Mouse (Mus musculus) intestine, embryonic 16.5 days (tissue): ENCODE measurements around the gene Dppa1. TPM values are rescaled to one million over a fixed set of nuclear protein-coding genes. Genes with fewer than 3 reads are reported as not detected.
A peak's percentile ranks its signal among the peaks of the same experiment; 100 is the strongest.
"Not testable (repeated sequence)": the region's sequence is repeated elsewhere in the genome, so short reads cannot be mapped to it uniquely, and the experiment has no call there.

Source experiments
- ATAC-seq: fragments of 200-750 bp; cut with Nextera tagmentation; 2 replicates; pipeline ENCODE4 v1.8.0; 2017; ENCODE audit warnings: moderate TSS enrichment, moderate library complexity
- H3K27ac ChIP-seq: fragments of 300-500 bp; sonication (generic); 2 replicates; pipeline ENCODE4 v1.5.1; 2014; ENCODE audit warnings: mild to moderate bottlenecking, low read length
- H3K27me3 ChIP-seq: fragments of 300-500 bp; sonication (generic); replicated peaks from 2 replicates; pipeline ENCODE4 v1.6.1; 2014; ENCODE audit warnings: low read length, control low read depth, mixed read lengths; ENCODE audit not compliant: control insufficient read depth, insufficient read depth
- H3K36me3 ChIP-seq: fragments of 300-500 bp; sonication (generic); 2 replicates; pipeline ENCODE4 v1.6.1; 2014; ENCODE audit warnings: low read length, control low read depth; ENCODE audit not compliant: control insufficient read depth, insufficient read depth
- H3K4me1 ChIP-seq: fragments of 300-500 bp; sonication (generic); 2 replicates; pipeline ENCODE4 v1.6.1; 2014; ENCODE audit warnings: low read length, control low read depth, mixed read lengths; ENCODE audit not compliant: control insufficient read depth, insufficient read depth
- H3K4me2 ChIP-seq: fragments of 300-500 bp; sonication (generic); 2 replicates; pipeline ENCODE4 v1.6.1; 2014; ENCODE audit warnings: low read depth, low read length, control low read depth
- H3K4me3 ChIP-seq: fragments of 300-500 bp; sonication (generic); 2 replicates; pipeline ENCODE4 v1.5.1; 2014; ENCODE audit warnings: mild to moderate bottlenecking, low read length
- H3K9ac ChIP-seq: fragments of 300-500 bp; sonication (generic); 2 replicates; pipeline ENCODE4 v1.6.1; 2014; ENCODE audit warnings: low read depth, low read length
- H3K9me3 ChIP-seq: fragments of 300-500 bp; sonication (generic); 2 replicates; pipeline ENCODE4 v1.6.1; 2016; ENCODE audit warnings: low read length, control low read depth; ENCODE audit not compliant: control insufficient read depth
- WGBS: fragments of 180-500 bp; shearing (Covaris S2); extraction: QIAGEN DNeasy Blood & Tissue Kit; methylation state at CpG from one replicate; pipeline ENCODE4 v1.1.7; 2014; 5-methylcytosine and 5-hydroxymethylcytosine counted together
- polyA plus RNA-seq: library from polyadenylated mRNA; unstranded; fragments of >200 nt; fragmentation: Nextera tagmentation; extraction: Ambion mirVana; gene quantifications from 2 replicates; pipeline ENCODE4 v1.2.1, GENCODE M21; 2015

The Dppa1 gene
- polyA plus RNA-seq, 1 experiment from 2014 or later, result not detected

GRCm38 (mm10) chr11:46635516-46635915 is 6.5 kb upstream of the Dppa1 start:
- not testable (repeated sequence) for H3K9me3 ChIP-seq, H3K4me3 ChIP-seq, ATAC-seq, H3K9ac ChIP-seq, H3K27ac ChIP-seq, H3K36me3 ChIP-seq, H3K4me1 ChIP-seq, H3K4me2 ChIP-seq, H3K27me3 ChIP-seq
- 90% methylated on average over 4 of the region's 4 CpGs for WGBS

- Histone ChIP-seq H3K36me3 (no peaks in the 10 kb centered on the region), H3K27ac (no peak overlapping the region), H3K9me3 (no peaks in the 10 kb centered on the region), H3K27me3 (no peaks in the 10 kb centered on the region), H3K4me3 (no peak overlapping the region), H3K4me1 (no peaks in the 10 kb centered on the region), H3K4me2 (no peak overlapping the region), H3K9ac (no peak overlapping the region)
- no peak for ATAC-seq
- WGBS, result 30% methylated on average over 3 of the region's 3 CpGs
Observed at GRCm38 (mm10) chr11:46631635-46632034, 2.6 kb upstream of the Dppa1 start.

- no peaks in the 10 kb centered on the region for H3K4me1 ChIP-seq
- ATAC-seq, result no peak
- H3K4me2 ChIP-seq, result no peak overlapping the region
- H3K27me3 ChIP-seq, result no peaks in the 10 kb centered on the region
- H3K36me3 ChIP-seq, result no peaks in the 10 kb centered on the region
- H3K27ac ChIP-seq, result no peak overlapping the region
- H3K4me3 ChIP-seq, result no peak overlapping the region
- 53% methylated on average over 7 of the region's 7 CpGs for WGBS
- H3K9ac ChIP-seq, result no peak overlapping the region
- H3K9me3 ChIP-seq, result no peaks in the 10 kb centered on the region
Observed at GRCm38 (mm10) chr11:46620414-46621168, 8.5 kb downstream of the Dppa1 start.

- Histone ChIP-seq H3K4me3 (no peak overlapping the region), H3K9me3 (no peaks in the 10 kb centered on the region), H3K27ac (no peak overlapping the region), H3K27me3 (no peaks in the 10 kb centered on the region), H3K36me3 (no peaks in the 10 kb centered on the region), H3K9ac (no peak overlapping the region), H3K4me2 (no peak overlapping the region), H3K4me1 (no peaks in the 10 kb centered on the region)
- 76% methylated on average over 1 of the region's 1 CpGs for WGBS
- ATAC-seq, result no peak
Observed at GRCm38 (mm10) chr11:46619929-46620328, 9.1 kb downstream of the Dppa1 start.

- H3K4me1 ChIP-seq, result no peaks in the 10 kb centered on the region
- no peak overlapping the region for H3K27ac ChIP-seq
- no peaks in the 10 kb centered on the region for H3K9me3 ChIP-seq
- H3K4me3 ChIP-seq, result no peak overlapping the region
- H3K9ac ChIP-seq, result no peak overlapping the region
- ATAC-seq, result no peak
- no peaks in the 10 kb centered on the region for H3K27me3 ChIP-seq
- H3K4me2 ChIP-seq, result no peak overlapping the region
- 69% methylated on average over 2 of the region's 2 CpGs for WGBS
- no peaks in the 10 kb centered on the region for H3K36me3 ChIP-seq
Observed at GRCm38 (mm10) chr11:46592416-46592815, 36.6 kb downstream of the Dppa1 start.

- 67% methylated on average over 5 of the region's 5 CpGs for WGBS
- H3K4me3 ChIP-seq, result no peak overlapping the region
- no peaks in the 10 kb centered on the region for H3K36me3 ChIP-seq
- H3K9me3 ChIP-seq, result no peaks in the 10 kb centered on the region
- H3K4me2 ChIP-seq, result no peak overlapping the region
- no peak overlapping the region for H3K27ac ChIP-seq
- H3K4me1 ChIP-seq, result no peaks in the 10 kb centered on the region
- no peaks in the 10 kb centered on the region for H3K27me3 ChIP-seq
- no peak overlapping the region for H3K9ac ChIP-seq
- ATAC-seq, result no peak
Observed at GRCm38 (mm10) chr11:46582741-46583140, 46.3 kb downstream of the Dppa1 start.

GRCm38 (mm10) chr11:46580428-46580827 is 48.6 kb downstream of the Dppa1 start:
- 64% methylated on average over 3 of the region's 3 CpGs for WGBS
- H3K4me2 ChIP-seq, result no peak overlapping the region
- no peaks in the 10 kb centered on the region for H3K27me3 ChIP-seq

GRCm38 (mm10) chr11:46578771-46579281 is 50.2 kb downstream of the Dppa1 start:
- H3K4me1 ChIP-seq, result no peaks in the 10 kb centered on the region
- H3K27ac ChIP-seq, result no peak overlapping the region
- H3K4me3 ChIP-seq, result no peak overlapping the region
- H3K9me3 ChIP-seq, result no peaks in the 10 kb centered on the region
- H3K4me2 ChIP-seq, result no peak overlapping the region
- no peak overlapping the region for H3K9ac ChIP-seq
- 50% methylated on average over 5 of the region's 5 CpGs for WGBS
- no peaks in the 10 kb centered on the region for H3K27me3 ChIP-seq
- 0 out of 2 replicates have a peak, but pooled peaks have one; percentile 48 for ATAC-seq
- no peaks in the 10 kb centered on the region for H3K36me3 ChIP-seq

More at GRCm38 (mm10) chr11:46580428-46580827, 48.6 kb downstream of the Dppa1 start:
- Histone ChIP-seq H3K9ac (no peak overlapping the region), H3K9me3 (no peaks in the 10 kb centered on the region), H3K36me3 (no peaks in the 10 kb centered on the region), H3K4me3 (no peak overlapping the region), H3K27ac (no peak overlapping the region), H3K4me1 (no peaks in the 10 kb centered on the region)
- no peak for ATAC-seq

GRCm38 (mm10) chr11:46571327-46571726 is 57.7 kb downstream of the Dppa1 start, which contains the start of gene BC053393:
Gene BC053393, plus strand, starts transcription at chr11:46571536.
- Histone ChIP-seq H3K4me3 (no peak within 1 kb of the TSS), H3K36me3 (no peaks in the 10 kb centered on the region), H3K9ac (no peak within 1 kb of the TSS), H3K27ac (no peak within 1 kb of the TSS), H3K4me2 (no peak within 1 kb of the TSS), H3K27me3 (no peaks in the 10 kb centered on the region), H3K4me1 (no peaks in the 10 kb centered on the region), H3K9me3 (no peaks in the 10 kb centered on the region)
- ATAC-seq, result no peak
- WGBS, result 66% methylated on average over 1 of the region's 1 CpGs
